Comparison of ENCODE assay signal across 31 mouse cellular contexts in genomic region chr11:60978658-60979057, GRCm38 (mm10). TPM values are rescaled to one million over a fixed set of nuclear protein-coding genes. Genes with fewer than 3 reads are reported as not detected.
"Had no signal": no experiment of that assay in that cellular context is flagged by ENCODE, and none has a peak within 500 bp of the region (broad histone marks: within the 10 kb centered on the region; RNA-seq: fewer than 3 reads in every experiment).

No protein-coding gene starts in this region.

- DNase-seq: heart, postnatal 10 days; heart, postnatal 14 days; heart, postnatal 36 days; heart, postnatal 4 days; kidney, adult 11 months; kidney, adult 18-20 months; kidney, adult 2 months; kidney, adult 8-10 months; kidney, adult 9 months; kidney, postnatal 10 days; kidney, postnatal 14 days; kidney, postnatal 25 days; kidney, postnatal 36 days; kidney, postnatal 4 days; layer of hippocampus, adult 9-11 months; layer of hippocampus, postnatal 36 days had no signal

- H3K4me3 ChIP-seq: heart, embryonic 10.5 days; heart, embryonic 12.5 days; heart, embryonic 13.5 days; heart, embryonic 15.5 days; hindbrain, embryonic 10.5 days; hindbrain, embryonic 12.5 days; hindbrain, embryonic 13.5 days; hindbrain, embryonic 15.5 days; intestine, embryonic 15.5 days; kidney, embryonic 15.5 days; layer of hippocampus, adult 2 months; left cerebral cortex, adult 2 months had no signal

- H3K4me2 ChIP-seq: heart, embryonic 11.5 days; heart, embryonic 12.5 days; heart, embryonic 13.5 days; heart, embryonic 15.5 days; hindbrain, embryonic 12.5 days; hindbrain, embryonic 13.5 days; hindbrain, embryonic 14.5 days; hindbrain, embryonic 15.5 days; intestine, embryonic 15.5 days; kidney, embryonic 15.5 days had no signal

- H3K27me3 ChIP-seq: heart, embryonic 12.5 days; heart, embryonic 13.5 days; heart, embryonic 15.5 days; hindbrain, embryonic 12.5 days; hindbrain, embryonic 13.5 days; hindbrain, embryonic 15.5 days; intestine, embryonic 15.5 days; kidney, embryonic 15.5 days had no signal

- H3K36me3 ChIP-seq: heart, embryonic 10.5 days; heart, embryonic 12.5 days; heart, embryonic 13.5 days; heart, embryonic 15.5 days; hindbrain, embryonic 10.5 days; hindbrain, embryonic 12.5 days; hindbrain, embryonic 13.5 days; hindbrain, embryonic 15.5 days; intestine, embryonic 15.5 days; kidney, embryonic 15.5 days had no signal

RNA-seq across cellular contexts. Expression of gene Kcnj12, which starts 43.7 kb away (rescaled TPM):
- polyA plus RNA-seq: inflammation-experienced regulatory T-cells, adult 6 months had no signal
